Mouse (Mus musculus) C2C12 (cell line): ENCODE measurements around the gene Dhx8. TPM values are rescaled to one million over a fixed set of nuclear protein-coding genes. Genes with fewer than 3 reads are reported as not detected.

Experiments used
- H3K27me3 ChIP-seq: one replicate; pipeline ENCODE4 v1.6.1; 2011; ENCODE audit not compliant: control insufficient read depth, insufficient read depth, insufficient read length
- H3K36me3 ChIP-seq: one replicate; pipeline ENCODE4 v1.6.1; 2011; ENCODE audit not compliant: control insufficient read depth, insufficient read depth
- H3K4me3 ChIP-seq: one replicate; pipeline ENCODE4 v1.5.1; 2011; ENCODE audit warnings: mild to moderate bottlenecking, control low read depth; ENCODE audit not compliant: poor library complexity, insufficient read depth, severe bottlenecking
- H3K79me2 ChIP-seq: one replicate; pipeline ENCODE4 v1.6.1; 2011; ENCODE audit not compliant: control insufficient read depth, insufficient read depth
- H3K79me3 ChIP-seq: one replicate; pipeline ENCODE4 v1.6.1; 2011; ENCODE audit warnings: low read depth, control low read depth
- H3ac ChIP-seq: one replicate; pipeline ENCODE3; 2011; ENCODE audit warnings: low read depth; ENCODE audit not compliant: control insufficient read depth, insufficient read length
- CEBPB ChIP-seq: IDR thresholded peaks from one replicate; pipeline ENCODE4 v1.6.1; 2011; ENCODE audit warnings: low read depth, mild to moderate bottlenecking, control low read depth, moderate library complexity
- CTCF ChIP-seq: IDR thresholded peaks from one replicate; pipeline ENCODE4 v1.5.1; 2011; ENCODE audit not compliant: control insufficient read depth, insufficient read depth, insufficient read length
- FOSL1 ChIP-seq: IDR thresholded peaks from one replicate; pipeline ENCODE4 v1.8.0; 2011; ENCODE audit warnings: mild to moderate bottlenecking, low read length; ENCODE audit not compliant: poor library complexity, insufficient read depth, severe bottlenecking
- MAX ChIP-seq: IDR thresholded peaks from one replicate; pipeline ENCODE4 v1.6.1; 2011; ENCODE audit warnings: mild to moderate bottlenecking, control low read depth
- MYOD1 ChIP-seq: IDR thresholded peaks from one replicate; pipeline ENCODE4 v1.6.1; 2011; ENCODE audit warnings: low read depth; ENCODE audit not compliant: control insufficient read depth, insufficient read length
- MYOG ChIP-seq: IDR thresholded peaks from one replicate; pipeline ENCODE4 v1.6.1; 2011; ENCODE audit not compliant: control insufficient read depth, insufficient read length; ENCODE audit errors: extremely low read depth
- USF1 ChIP-seq: IDR thresholded peaks from one replicate; pipeline ENCODE4 v1.6.1; 2011; ENCODE audit warnings: low read depth, mild to moderate bottlenecking, control low read depth, moderate library complexity
- polyA plus RNA-seq: library from polyadenylated mRNA; unstranded; fragments of >200 nt; fragmentation: generic; extraction: Trizol; gene quantifications from one replicate; pipeline ENCODE4 v1.2.1, GENCODE M21; 2012; ENCODE audit warnings: missing spikeins

The Dhx8 gene
- polyA plus RNA-seq, 1 experiment, result 17.1 TPM

- Histone ChIP-seq H3K79me3 (no peaks in the 10 kb centered on the region), H3K79me2 (no peaks in the 10 kb centered on the region), H3K4me3 (no peak overlapping the region), H3ac (no peak overlapping the region), H3K27me3 (no peaks in the 10 kb centered on the region), H3K36me3 (no peaks in the 10 kb centered on the region)
- TF ChIP-seq CEBPB (no peak), USF1 (no peak), MAX (no peak), FOSL1 (no peak), MYOG (no peak), MYOD1 (no peak), CTCF (no peak)
These were observed 25.8 kb upstream of the Dhx8 start for GRCm38 (mm10) chr11:101706764-101707448.

- Histone ChIP-seq H3K4me3 (no peak overlapping the region), H3ac (no peak overlapping the region), H3K79me3 (no peaks in the 10 kb centered on the region), H3K79me2 (no peaks in the 10 kb centered on the region), H3K27me3 (no peaks in the 10 kb centered on the region), H3K36me3 (no peaks in the 10 kb centered on the region)
- TF ChIP-seq CTCF (no peak), MYOG (no peak), USF1 (no peak), MAX (no peak), FOSL1 (no peak), CEBPB (no peak), MYOD1 (no peak)
These were observed 24.2 kb upstream of the Dhx8 start for GRCm38 (mm10) chr11:101708482-101708881.

- Histone ChIP-seq H3K79me2 (no peaks in the 10 kb centered on the region), H3K79me3 (no peaks in the 10 kb centered on the region), H3K4me3 (no peak overlapping the region), H3K36me3 (no peaks in the 10 kb centered on the region), H3K27me3 (no peaks in the 10 kb centered on the region), H3ac (no peak overlapping the region)
- TF ChIP-seq CEBPB (no peak), MAX (no peak), FOSL1 (no peak), USF1 (no peak), MYOD1 (no peak), CTCF (no peak), MYOG (no peak)
These were observed 19.9 kb upstream of the Dhx8 start for GRCm38 (mm10) chr11:101712811-101713210.

- Histone ChIP-seq H3K4me3 (no peak overlapping the region), H3K27me3 (no peaks in the 10 kb centered on the region), H3K36me3 (no peaks in the 10 kb centered on the region), H3K79me3 (no peaks in the 10 kb centered on the region), H3ac (no peak overlapping the region), H3K79me2 (no peaks in the 10 kb centered on the region)
- TF ChIP-seq MYOD1 (no peak), FOSL1 (no peak), CEBPB (no peak), USF1 (no peak), MAX (no peak), MYOG (no peak), CTCF (no peak)
These were observed 18.7 kb upstream of the Dhx8 start for GRCm38 (mm10) chr11:101714012-101714411.

GRCm38 (mm10) chr11:101718324-101718723 is 14.4 kb upstream of the Dhx8 start:
- no peak overlapping the region for H3ac ChIP-seq
- H3K79me2 ChIP-seq, result no peaks in the 10 kb centered on the region
- H3K79me3 ChIP-seq, result no peaks in the 10 kb centered on the region
- no peak overlapping the region for H3K4me3 ChIP-seq
- no peaks in the 10 kb centered on the region for H3K36me3 ChIP-seq
- H3K27me3 ChIP-seq, result no peaks in the 10 kb centered on the region
- no peak for TF ChIP-seq CTCF
- TF ChIP-seq CEBPB, result no peak
- no peak for TF ChIP-seq MYOG
- TF ChIP-seq MYOD1, result no peak
- no peak for TF ChIP-seq MAX
- no peak for TF ChIP-seq USF1
